Mouse (Mus musculus) heart, embryonic 11.5 days (tissue): Measurements from ENCODE around the gene Cipc. TPM values are rescaled to one million over a fixed set of nuclear protein-coding genes. Genes with fewer than 3 reads are reported as not detected.

Experiments
- ATAC-seq: fragments of 200-750 bp; cut with Nextera tagmentation; replicated peaks from 2 replicates; pipeline ENCODE4 v1.8.0; 2017; ENCODE audit warnings: moderate library complexity; ENCODE audit not compliant: insufficient number of reproducible peaks, low FRiP score, low TSS enrichment
- H3K27ac ChIP-seq: fragments of 300-500 bp; sonication (generic); 2 replicates; pipeline ENCODE4 v1.5.1; 2014; ENCODE audit warnings: mild to moderate bottlenecking, low read depth, low read length
- H3K27me3 ChIP-seq: fragments of 300-500 bp; sonication (generic); 2 replicates; pipeline ENCODE4 v1.6.1; 2014; ENCODE audit warnings: mild to moderate bottlenecking, low read length, mixed read lengths; ENCODE audit not compliant: control insufficient read depth, insufficient read depth
- H3K36me3 ChIP-seq: fragments of 300-500 bp; sonication (generic); 2 replicates; pipeline ENCODE4 v1.6.1; 2014; ENCODE audit warnings: mild to moderate bottlenecking, low read length, moderate library complexity, mixed read lengths; ENCODE audit not compliant: control insufficient read depth, insufficient read depth
- H3K4me1 ChIP-seq: fragments of 300-500 bp; sonication (generic); 2 replicates; pipeline ENCODE4 v1.6.1; 2014; ENCODE audit warnings: low read length; ENCODE audit not compliant: control insufficient read depth, insufficient read depth
- H3K4me2 ChIP-seq: fragments of 300-500 bp; sonication (generic); 2 replicates; pipeline ENCODE4 v1.6.1; 2014; ENCODE audit warnings: mild to moderate bottlenecking, moderate library complexity
- H3K4me3 ChIP-seq: fragments of 300-500 bp; sonication (generic); 2 replicates; pipeline ENCODE4 v1.5.1; 2014; ENCODE audit warnings: low read depth, low read length
- H3K9ac ChIP-seq: fragments of 300-500 bp; sonication (generic); 2 replicates; pipeline ENCODE4 v1.6.1; 2014; ENCODE audit warnings: mild to moderate bottlenecking, low read depth, low read length, moderate library complexity
- H3K9me3 ChIP-seq: fragments of 300-500 bp; sonication (generic); replicated peaks from 2 replicates; pipeline ENCODE4 v1.6.1; 2016; ENCODE audit warnings: low read length; ENCODE audit not compliant: control insufficient read depth
- WGBS: fragments of 180-500 bp; shearing (Covaris S2); extraction: QIAGEN DNeasy Blood & Tissue Kit; methylation state at CpG from one replicate; pipeline ENCODE4 v1.1.7; 2014; ENCODE audit not compliant: insufficient replicate concordance; 5-methylcytosine and 5-hydroxymethylcytosine counted together
- polyA plus RNA-seq: library from polyadenylated mRNA; unstranded; fragments of >200 nt; fragmentation: Nextera tagmentation; extraction: Ambion mirVana; gene quantifications from 2 replicates; pipeline ENCODE4 v1.2.1, GENCODE M21; 2014

The Cipc gene
- polyA plus RNA-seq: 26.7 and 31.0 TPM in 2 replicates

DNA sequence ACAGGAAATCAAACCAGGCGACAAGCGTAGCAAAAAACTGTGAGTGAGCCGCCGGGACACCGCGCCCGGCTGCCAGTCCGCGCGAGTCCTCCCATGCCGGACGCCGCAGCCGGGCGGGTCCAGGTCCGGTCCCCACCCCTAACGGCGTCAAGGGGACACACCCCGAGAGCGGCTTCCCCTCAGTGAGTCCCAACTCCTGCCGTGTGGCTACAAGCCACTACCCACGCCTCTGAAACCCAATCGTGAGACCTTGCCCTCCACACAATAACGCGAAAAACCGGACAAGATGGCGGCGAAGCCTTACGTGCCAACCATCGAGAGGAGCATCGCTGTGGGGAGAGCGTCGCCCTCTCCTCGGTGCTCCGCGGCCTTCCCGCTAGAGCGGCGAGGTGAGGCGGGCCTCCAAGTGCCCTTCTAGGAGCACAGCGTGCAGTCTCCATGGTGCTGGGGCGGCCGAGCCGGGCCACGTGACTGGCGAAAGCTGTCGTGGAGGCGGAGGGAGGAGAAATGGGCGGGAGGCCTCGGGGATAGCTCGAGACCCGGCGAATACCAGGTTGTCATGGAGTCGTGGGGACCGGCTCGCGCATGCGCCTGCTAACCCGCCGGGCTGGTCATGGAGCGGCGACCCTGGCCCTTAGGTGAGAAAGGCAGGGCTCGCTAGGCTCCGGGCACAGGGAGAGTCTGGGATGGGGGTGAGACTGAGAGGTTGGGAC lies at the start of gene Cipc:
Gene Cipc, plus strand, starts transcription at position 182 of the 713 bp plus-strand sequence.
- no peaks in the 10 kb centered on the region for H3K27me3 ChIP-seq
- peaks cover 26% of the 10 kb centered on the region for H3K4me1 ChIP-seq
- peak within 1 kb of the TSS; percentile 60 for H3K4me3 ChIP-seq
- ATAC-seq: peak; percentile 98
- no peaks in the 10 kb centered on the region for H3K9me3 ChIP-seq
- H3K9ac ChIP-seq: peak within 1 kb of the TSS; percentile 95
- under 1% methylated on average over 63 of the region's 64 CpGs for WGBS
- H3K27ac ChIP-seq: peak within 1 kb of the TSS; percentile 99
- peak within 1 kb of the TSS; percentile 93 for H3K4me2 ChIP-seq
- no peaks in the 10 kb centered on the region for H3K36me3 ChIP-seq

DNA sequence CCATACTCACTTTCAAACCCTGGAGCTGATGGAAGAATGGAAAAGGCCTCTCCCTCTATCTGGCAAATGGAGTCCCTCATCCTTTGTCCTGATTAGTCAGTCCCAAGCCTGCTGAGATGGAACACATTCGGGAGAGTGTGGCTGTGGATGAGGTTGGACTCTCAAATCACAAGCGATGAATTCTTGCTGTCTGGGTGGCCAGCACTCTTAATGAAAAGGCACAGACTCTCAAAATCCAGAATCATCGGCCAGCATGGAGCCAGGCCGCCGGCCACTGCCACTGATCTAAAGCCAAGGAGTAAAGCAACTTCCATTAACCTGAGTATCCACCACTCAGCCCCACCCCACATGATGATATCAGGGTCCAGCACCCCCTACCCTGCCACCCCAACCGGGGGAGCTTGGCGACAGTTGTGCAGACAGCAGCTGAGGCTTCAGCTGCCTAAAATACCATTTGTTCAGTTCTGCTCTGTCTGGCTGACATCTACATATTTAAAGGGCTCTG lies 49.0 kb upstream of the Cipc start:
- H3K9ac ChIP-seq: no peak overlapping the region
- H3K36me3 ChIP-seq: no peaks in the 10 kb centered on the region
- no peak for ATAC-seq
- peak overlapping the region; percentile 98 for H3K27ac ChIP-seq
- H3K9me3 ChIP-seq: no peaks in the 10 kb centered on the region
- no peak overlapping the region; the same call in 1 of the 2 replicates for H3K4me2 ChIP-seq
- no peak overlapping the region for H3K4me3 ChIP-seq
- WGBS: 47% methylated on average over 7 of the region's 7 CpGs
- no peaks in the 10 kb centered on the region for H3K27me3 ChIP-seq
- peaks cover 72% of the 10 kb centered on the region for H3K4me1 ChIP-seq

GRCm38 (mm10) chr12:86898448-86898847 lies 48.4 kb upstream of the Cipc start:
- H3K27ac ChIP-seq: peak overlapping the region; percentile 98
- H3K9ac ChIP-seq: no peak overlapping the region
- H3K4me1 ChIP-seq: peaks cover 66% of the 10 kb centered on the region
- 71% methylated on average over 3 of the region's 3 CpGs for WGBS
- no peak overlapping the region for H3K4me2 ChIP-seq
- no peaks in the 10 kb centered on the region for H3K9me3 ChIP-seq
- H3K27me3 ChIP-seq: no peaks in the 10 kb centered on the region
- no peaks in the 10 kb centered on the region for H3K36me3 ChIP-seq
- ATAC-seq: no peak
- H3K4me3 ChIP-seq: no peak overlapping the region

DNA sequence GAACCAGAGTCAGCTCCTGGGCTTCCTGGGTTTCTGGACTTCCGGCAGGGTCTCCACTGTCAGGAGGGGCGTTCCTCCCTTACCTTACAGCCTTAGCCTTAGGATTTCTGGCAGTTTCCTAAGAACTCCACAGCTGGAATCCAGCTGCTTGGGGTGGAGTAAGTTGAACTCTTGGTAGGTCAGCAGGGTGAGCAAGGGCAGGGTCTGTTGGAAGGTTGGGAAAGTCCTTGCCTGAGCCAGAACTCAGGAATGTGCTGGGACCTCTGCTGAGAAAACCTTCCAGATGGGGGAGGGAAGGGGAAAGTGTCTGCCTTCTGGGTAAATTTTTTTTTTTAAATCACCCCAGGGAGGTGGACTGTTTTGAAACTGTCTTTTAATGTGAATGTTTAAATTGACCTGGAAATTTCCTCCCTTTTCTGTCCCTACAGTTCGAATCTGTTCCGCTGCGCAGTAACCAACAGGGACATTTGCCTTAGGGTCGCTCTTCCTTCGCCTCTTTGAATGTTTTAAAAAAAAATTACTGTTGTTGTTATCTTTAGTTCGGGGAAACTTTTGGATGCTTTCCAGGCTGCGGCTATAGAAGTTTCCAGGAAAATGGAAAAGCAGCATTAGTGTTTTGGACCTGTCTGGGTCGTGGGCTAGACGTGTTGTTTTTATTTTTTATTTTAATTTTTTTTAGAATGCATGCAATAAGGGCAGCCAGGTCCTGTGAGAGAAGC lies 47.2 kb upstream of the Cipc start:
- Histone ChIP-seq H3K9me3 (no peaks in the 10 kb centered on the region), H3K4me2 (peak overlapping the region; percentile 1; the same call in 1 of the 2 replicates), H3K36me3 (no peaks in the 10 kb centered on the region), H3K4me1 (peaks cover 60% of the 10 kb centered on the region), H3K27me3 (no peaks in the 10 kb centered on the region), H3K9ac (peak overlapping the region; percentile 23; the same call in 1 of the 2 replicates), H3K27ac (peak overlapping the region; percentile 85), H3K4me3 (no peak overlapping the region)
- WGBS: 40% methylated on average over 11 of the region's 11 CpGs
- ATAC-seq: no peak

GRCm38 (mm10) chr12:86903828-86904806 lies 42.7 kb upstream of the Cipc start:
- Histone ChIP-seq H3K27me3 (no peaks in the 10 kb centered on the region), H3K27ac (no peak overlapping the region), H3K4me2 (no peak overlapping the region), H3K4me3 (no peak overlapping the region), H3K9me3 (no peaks in the 10 kb centered on the region), H3K9ac (no peak overlapping the region), H3K4me1 (peaks cover 28% of the 10 kb centered on the region), H3K36me3 (no peaks in the 10 kb centered on the region)
- 75% methylated on average over 11 of the region's 11 CpGs for WGBS
- no peak for ATAC-seq

DNA sequence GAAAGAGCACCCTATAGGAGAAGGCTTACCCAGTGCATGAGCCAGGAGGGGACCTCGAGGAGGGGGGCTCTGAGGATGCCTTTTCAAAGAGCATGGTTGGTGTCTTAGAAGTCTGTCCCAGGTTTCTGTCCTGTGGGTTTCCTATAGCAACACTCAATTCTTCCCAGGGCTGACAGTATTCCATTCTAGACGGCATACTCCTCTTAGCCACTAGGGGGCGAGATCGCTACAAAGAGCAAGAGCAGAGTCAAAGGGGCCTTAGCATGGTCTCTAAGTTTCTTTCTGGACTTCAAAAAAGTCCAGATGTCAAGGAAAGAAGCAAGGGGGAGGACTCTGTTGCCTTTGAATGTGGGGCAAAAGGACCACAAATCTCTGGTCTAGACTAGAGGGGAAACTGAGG lies 41.6 kb upstream of the Cipc start:
- no peak for ATAC-seq
- Histone ChIP-seq H3K36me3 (no peaks in the 10 kb centered on the region), H3K4me3 (no peak overlapping the region), H3K27ac (no peak overlapping the region), H3K4me2 (no peak overlapping the region), H3K9me3 (no peaks in the 10 kb centered on the region), H3K9ac (no peak overlapping the region), H3K27me3 (no peaks in the 10 kb centered on the region), H3K4me1 (peaks cover 17% of the 10 kb centered on the region)
- 11% methylated on average over 4 of the region's 4 CpGs for WGBS

- ATAC-seq: no peak
- WGBS: 63% methylated on average over 7 of the region's 7 CpGs
Observed at GRCm38 (mm10) chr12:86905876-86906275, 41.0 kb upstream of the Cipc start.

GRCm38 (mm10) chr12:86906395-86906794 lies 40.4 kb upstream of the Cipc start:
- no peak overlapping the region for H3K4me2 ChIP-seq
- no peak overlapping the region for H3K4me3 ChIP-seq
- no peaks in the 10 kb centered on the region for H3K9me3 ChIP-seq
- 0 out of 2 replicates have a peak overlapping the region, but pooled peaks have one; percentile 16 for H3K9ac ChIP-seq
- 3% methylated on average over 15 of the region's 15 CpGs for WGBS
- 0 out of 2 replicates have a peak, but pooled peaks have one; percentile 32 for ATAC-seq
- peaks cover 10% of the 10 kb centered on the region for H3K4me1 ChIP-seq
- H3K27ac ChIP-seq: no peak overlapping the region
- H3K27me3 ChIP-seq: no peaks in the 10 kb centered on the region
- H3K36me3 ChIP-seq: no peaks in the 10 kb centered on the region

More at GRCm38 (mm10) chr12:86905876-86906275, 41.0 kb upstream of the Cipc start:
- H3K36me3 ChIP-seq: no peaks in the 10 kb centered on the region
- H3K4me3 ChIP-seq: no peak overlapping the region
- no peaks in the 10 kb centered on the region for H3K27me3 ChIP-seq
- H3K4me1 ChIP-seq: peaks cover 12% of the 10 kb centered on the region
- no peak overlapping the region for H3K27ac ChIP-seq
- no peaks in the 10 kb centered on the region for H3K9me3 ChIP-seq
- H3K4me2 ChIP-seq: no peak overlapping the region
- H3K9ac ChIP-seq: no peak overlapping the region
